Mouse (Mus musculus) heart, embryonic 13.5 days (tissue): ENCODE measurements at regions not wholly inside any gene's neighbourhood (a gene's known extent, or its start where the extent isn't known, plus 50 kb on each side); places are given as distances from the start of the nearest gene placed in this dataset.
A peak's percentile ranks its signal among the peaks of the same experiment; 100 is the strongest.

ENCODE experiments used
- ATAC-seq: fragments of 200-750 bp; cut with Nextera tagmentation; 2 replicates; pipeline ENCODE4 v1.8.0; 2017; ENCODE audit warnings: moderate TSS enrichment; ENCODE audit not compliant: insufficient number of reproducible peaks, low FRiP score, low TSS enrichment; ENCODE audit errors: extremely low read depth
- H3K27ac ChIP-seq: fragments of 300-500 bp; sonication (generic); replicated peaks from 2 replicates; pipeline ENCODE4 v1.5.1; 2015; ENCODE audit warnings: moderate library complexity, mild to moderate bottlenecking, inconsistent platforms
- H3K27me3 ChIP-seq: fragments of 300-500 bp; sonication (generic); replicated peaks from 2 replicates; pipeline ENCODE4 v1.6.1; 2015; ENCODE audit warnings: mild to moderate bottlenecking, inconsistent platforms
- H3K36me3 ChIP-seq: fragments of 300-500 bp; sonication (generic); 2 replicates; pipeline ENCODE4 v1.6.1; 2015; ENCODE audit warnings: mild to moderate bottlenecking, inconsistent platforms
- H3K4me1 ChIP-seq: fragments of 300-500 bp; sonication (generic); 2 replicates; pipeline ENCODE4 v1.6.1; 2015; ENCODE audit warnings: inconsistent platforms
- H3K4me2 ChIP-seq: fragments of 300-500 bp; sonication (generic); 2 replicates; pipeline ENCODE4 v1.6.1; 2015; ENCODE audit warnings: inconsistent platforms, mild to moderate bottlenecking, moderate library complexity
- H3K4me3 ChIP-seq: fragments of 300-500 bp; sonication (generic); 2 replicates; pipeline ENCODE4 v1.5.1; 2015; ENCODE audit warnings: moderate library complexity, mild to moderate bottlenecking, inconsistent platforms
- H3K9ac ChIP-seq: fragments of 300-500 bp; sonication (generic); 2 replicates; pipeline ENCODE4 v1.6.1; 2015; ENCODE audit warnings: inconsistent platforms, mild to moderate bottlenecking, moderate library complexity
- H3K9me3 ChIP-seq: fragments of 300-500 bp; sonication (generic); 2 replicates; pipeline ENCODE4 v1.6.1; 2016; ENCODE audit warnings: inconsistent platforms
- WGBS: fragments of 180-500 bp; shearing (Covaris S2); methylation state at CpG from one replicate; pipeline ENCODE4 v1.1.7; 2015; ENCODE audit warnings: mixed read lengths; 5-methylcytosine and 5-hydroxymethylcytosine counted together

GRCm38 (mm10) chr5:111929180-111929990 lies 195.7 kb downstream of the Gm26897 start:
- Histone ChIP-seq H3K4me1 (peaks cover 14% of the 10 kb centered on the region), H3K9ac (no peak overlapping the region), H3K36me3 (no peaks in the 10 kb centered on the region), H3K27me3 (peaks cover 97% of the 10 kb centered on the region), H3K9me3 (0 out of 2 replicates have a peak, but pooled peaks cover 4% of the 10 kb centered on the region), H3K27ac (no peak overlapping the region), H3K4me3 (no peak overlapping the region), H3K4me2 (no peak overlapping the region)
- WGBS: 54% methylated on average over 15 of the region's 15 CpGs
- no peak for ATAC-seq

- no peaks in the 10 kb centered on the region for H3K36me3 ChIP-seq
- H3K27ac ChIP-seq: no peak overlapping the region
- H3K4me3 ChIP-seq: no peak overlapping the region
- no peak overlapping the region for H3K4me2 ChIP-seq
- 0 out of 2 replicates have a peak, but pooled peaks cover 4% of the 10 kb centered on the region for H3K9me3 ChIP-seq
- ATAC-seq: no peak
- 12% methylated on average over 3 of the region's 3 CpGs for WGBS
- no peak overlapping the region for H3K9ac ChIP-seq
- H3K4me1 ChIP-seq: peaks cover 14% of the 10 kb centered on the region
- H3K27me3 ChIP-seq: peaks cover 97% of the 10 kb centered on the region
Observed at GRCm38 (mm10) chr5:111929991-111930339, 196.2 kb downstream of the Gm26897 start.

GRCm38 (mm10) chr5:111931733-111932132 lies 198.0 kb downstream of the Gm26897 start:
- Histone ChIP-seq H3K36me3 (no peaks in the 10 kb centered on the region), H3K27me3 (peaks cover 95% of the 10 kb centered on the region), H3K4me1 (peaks cover 14% of the 10 kb centered on the region), H3K4me3 (no peak overlapping the region), H3K27ac (no peak overlapping the region), H3K9me3 (0 out of 2 replicates have a peak, but pooled peaks cover 4% of the 10 kb centered on the region), H3K9ac (no peak overlapping the region), H3K4me2 (no peak overlapping the region)
- ATAC-seq: no peak
- WGBS: 70% methylated on average over 3 of the region's 3 CpGs

- peaks cover 83% of the 10 kb centered on the region for H3K27me3 ChIP-seq
- WGBS: 80% methylated on average over 3 of the region's 3 CpGs
Observed at GRCm38 (mm10) chr5:111935381-111936134, 201.8 kb downstream of the Gm26897 start.

GRCm38 (mm10) chr5:111941831-111942230 lies 208.1 kb downstream of the Gm26897 start:
- Histone ChIP-seq H3K27ac (no peak overlapping the region), H3K4me2 (no peak overlapping the region), H3K9ac (no peak overlapping the region), H3K27me3 (peaks cover 76% of the 10 kb centered on the region), H3K36me3 (no peaks in the 10 kb centered on the region), H3K4me3 (no peak overlapping the region), H3K4me1 (peaks cover 5% of the 10 kb centered on the region; the same call in 1 of the 2 replicates), H3K9me3 (no peaks in the 10 kb centered on the region)
- no peak for ATAC-seq
- WGBS: 71% methylated on average over 16 of the region's 16 CpGs

More at GRCm38 (mm10) chr5:111935381-111936134, 201.8 kb downstream of the Gm26897 start:
- Histone ChIP-seq H3K9ac (no peak overlapping the region), H3K36me3 (no peaks in the 10 kb centered on the region), H3K9me3 (0 out of 2 replicates have a peak, but pooled peaks cover 4% of the 10 kb centered on the region), H3K4me2 (no peak overlapping the region), H3K4me3 (no peak overlapping the region), H3K27ac (no peak overlapping the region), H3K4me1 (no peaks in the 10 kb centered on the region)
- ATAC-seq: no peak

GRCm38 (mm10) chr5:111942792-111943191 lies 209.1 kb downstream of the Gm26897 start:
- WGBS: 72% methylated on average over 2 of the region's 2 CpGs
- H3K27me3 ChIP-seq: peaks cover 69% of the 10 kb centered on the region

GRCm38 (mm10) chr5:111943337-111944162 lies 209.8 kb downstream of the Gm26897 start:
- Histone ChIP-seq H3K27me3 (peaks cover 62% of the 10 kb centered on the region), H3K4me2 (no peak overlapping the region), H3K4me3 (no peak overlapping the region), H3K36me3 (no peaks in the 10 kb centered on the region), H3K9me3 (no peaks in the 10 kb centered on the region), H3K27ac (no peak overlapping the region), H3K4me1 (peaks cover 5% of the 10 kb centered on the region; the same call in 1 of the 2 replicates), H3K9ac (no peak overlapping the region)
- WGBS: 63% methylated on average over 21 of the region's 21 CpGs
- no peak for ATAC-seq

More at GRCm38 (mm10) chr5:111942792-111943191, 209.1 kb downstream of the Gm26897 start:
- Histone ChIP-seq H3K9me3 (no peaks in the 10 kb centered on the region), H3K27ac (no peak overlapping the region), H3K4me3 (no peak overlapping the region), H3K4me2 (no peak overlapping the region), H3K9ac (no peak overlapping the region), H3K4me1 (peaks cover 5% of the 10 kb centered on the region; the same call in 1 of the 2 replicates), H3K36me3 (no peaks in the 10 kb centered on the region)
- ATAC-seq: no peak

- H3K27ac ChIP-seq: no peak overlapping the region
- no peaks in the 10 kb centered on the region for H3K9me3 ChIP-seq
- H3K27me3 ChIP-seq: peaks cover 57% of the 10 kb centered on the region
- peaks cover 5% of the 10 kb centered on the region; the same call in 1 of the 2 replicates for H3K4me1 ChIP-seq
- no peaks in the 10 kb centered on the region for H3K36me3 ChIP-seq
- H3K4me3 ChIP-seq: no peak overlapping the region
- ATAC-seq: no peak
- no peak overlapping the region; the same call in 1 of the 2 replicates for H3K9ac ChIP-seq
- 13% methylated on average over 27 of the region's 28 CpGs for WGBS
- peak overlapping the region; percentile 44 for H3K4me2 ChIP-seq
Observed at GRCm38 (mm10) chr5:111944273-111944971, 210.7 kb downstream of the Gm26897 start.

GRCm38 (mm10) chr5:111944972-111945285 lies 211.2 kb downstream of the Gm26897 start:
- Histone ChIP-seq H3K4me1 (peaks cover 5% of the 10 kb centered on the region; the same call in 1 of the 2 replicates), H3K4me2 (peak overlapping the region; percentile 44; the same call in 1 of the 2 replicates), H3K9ac (no peak overlapping the region), H3K36me3 (no peaks in the 10 kb centered on the region), H3K9me3 (no peaks in the 10 kb centered on the region), H3K27me3 (peaks cover 57% of the 10 kb centered on the region), H3K4me3 (no peak overlapping the region), H3K27ac (no peak overlapping the region)
- WGBS: 42% methylated on average over 3 of the region's 3 CpGs
- no peak for ATAC-seq

GRCm38 (mm10) chr5:111946281-111946680 lies 212.6 kb downstream of the Gm26897 start:
- Histone ChIP-seq H3K27ac (no peak overlapping the region), H3K4me2 (no peak overlapping the region), H3K4me3 (no peak overlapping the region), H3K4me1 (peaks cover 5% of the 10 kb centered on the region; the same call in 1 of the 2 replicates), H3K9me3 (no peaks in the 10 kb centered on the region), H3K27me3 (peaks cover 51% of the 10 kb centered on the region), H3K9ac (no peak overlapping the region), H3K36me3 (no peaks in the 10 kb centered on the region)
- WGBS: 77% methylated on average over 11 of the region's 11 CpGs
- no peak for ATAC-seq
